Mouse (Mus musculus): ENCODE measurements around the gene Gm10647. TPM values are rescaled to one million over a fixed set of nuclear protein-coding genes. Genes with fewer than 3 reads are reported as not detected.
A peak's percentile ranks its signal among the peaks of the same experiment; 100 is the strongest.
"Not testable (repeated sequence)": the region's sequence is repeated elsewhere in the genome, so short reads cannot be mapped to it uniquely, and the experiment has no call there.

Gm10647 gene
- under 1 TPM; 0.20 to 0.38 TPM for total RNA-seq (2021)

- DNase-seq = no peak
Measured at GRCm38 (mm10) chr9:66796739-66797138, at the start of gene Gm10647. TSS of gene Gm10647 (plus strand) at chr9:66797039.

GRCm38 (mm10) chr9:66748390-66748789 is 48.4 kb upstream of the Gm10647 start:
- DNase-seq = no peak

GRCm38 (mm10) chr9:66752849-66753248 is 44.0 kb upstream of the Gm10647 start:
- DNase-seq = no peak

GRCm38 (mm10) chr9:66760991-66761390 is 35.8 kb upstream of the Gm10647 start:
- no peak for DNase-seq

- no peak for DNase-seq
Measured at GRCm38 (mm10) chr9:66768721-66769120, 28.1 kb upstream of the Gm10647 start.

GRCm38 (mm10) chr9:66769275-66769674 is 27.6 kb upstream of the Gm10647 start:
- no peak for DNase-seq

- no peak for DNase-seq
Measured at GRCm38 (mm10) chr9:66770701-66771100, 26.1 kb upstream of the Gm10647 start.

GRCm38 (mm10) chr9:66784552-66784951 is 12.3 kb upstream of the Gm10647 start:
- DNase-seq = not testable (repeated sequence)

- DNase-seq = peak; percentile 25
Measured at GRCm38 (mm10) chr9:66787821-66788220, 9.0 kb upstream of the Gm10647 start.

- no peak for DNase-seq
Measured at GRCm38 (mm10) chr9:66794629-66795463, 2.0 kb upstream of the Gm10647 start.

GRCm38 (mm10) chr9:66795464-66796324 is 1.1 kb upstream of the Gm10647 start, which contains the start of gene Aph1b:
TSS of gene Aph1b (minus strand) at chr9:66795490.
- peak; percentile 97 for DNase-seq

GRCm38 (mm10) chr9:66801947-66802346 is 5.1 kb downstream of the Gm10647 start:
- DNase-seq = no peak

GRCm38 (mm10) chr9:66805951-66806350 is 9.1 kb downstream of the Gm10647 start:
- DNase-seq = not testable (repeated sequence)

GRCm38 (mm10) chr9:66813392-66813791 is 16.6 kb downstream of the Gm10647 start:
- DNase-seq = no peak

GRCm38 (mm10) chr9:66820996-66821395 is 24.2 kb downstream of the Gm10647 start:
- no peak for DNase-seq

GRCm38 (mm10) chr9:66822255-66822654 is 25.4 kb downstream of the Gm10647 start:
- not testable (repeated sequence) for DNase-seq

- peak; percentile 31 for DNase-seq
Measured at GRCm38 (mm10) chr9:66825990-66826389, 29.2 kb downstream of the Gm10647 start.

GRCm38 (mm10) chr9:66832366-66832908 is 35.6 kb downstream of the Gm10647 start:
- no peak for DNase-seq

GRCm38 (mm10) chr9:66833851-66834250 is 37.0 kb downstream of the Gm10647 start:
- peak; percentile 8 for DNase-seq

GRCm38 (mm10) chr9:66834318-66835096 is 37.7 kb downstream of the Gm10647 start, which contains the start of gene Aph1c:
TSS of gene Aph1c (minus strand) at chr9:66834726.
- peak; percentile 98 for DNase-seq

- DNase-seq = no peak
Measured at GRCm38 (mm10) chr9:66835097-66835480, 38.2 kb downstream of the Gm10647 start.

GRCm38 (mm10) chr9:66846822-66847221 is 50.0 kb downstream of the Gm10647 start:
- no peak for DNase-seq
